Mouse (Mus musculus) macrophage (primary cell): ENCODE results near the gene Thpo. TPM values are rescaled to one million over a fixed set of nuclear protein-coding genes. Genes with fewer than 3 reads are reported as not detected.

Experiments
- H3K27ac ChIP-seq: fragments of 350-480 bp; formaldehyde crosslinking; 2 replicates; pipeline ENCODE4 v1.9.0; 2021
- H3K36me3 ChIP-seq: fragments of 350-480 bp; formaldehyde crosslinking; 2 replicates; pipeline ENCODE4 v1.9.0; 2021; ENCODE audit errors: inconsistent target
- H3K4me3 ChIP-seq: fragments of 350-480 bp; formaldehyde crosslinking; 2 replicates; pipeline ENCODE4 v1.9.0; 2021; ENCODE audit errors: inconsistent target
- H3K79me2 ChIP-seq: fragments of 350-480 bp; formaldehyde crosslinking; 2 replicates; pipeline ENCODE4 v1.9.0; 2021; ENCODE audit errors: inconsistent target
- WGBS: methylation state at CpG from one replicate; pipeline ENCODE4 v1.1.7; 2026; ENCODE audit warnings: inconsistent platforms; ENCODE audit not compliant: missing documents; 5-methylcytosine and 5-hydroxymethylcytosine counted together
- polyA plus RNA-seq: library from polyadenylated mRNA; stranded (reverse); fragments of 250-400 nt; gene quantifications from 3 replicates; pipeline ENCODE4 v1.2.4, GENCODE M21; 2018; ENCODE audit warnings: inconsistent platforms
- total RNA-seq, 78 experiments: library from RNA; depleted of rRNA; stranded (reverse); fragments of 250-400 nt; gene quantifications; 1 replicate in 9 of 78; 2 replicates in 24 of 78; 3 replicates in 43 of 78; 4 replicates in 2 of 78; pipeline ENCODE4 v1.2.4; 2018; ENCODE audit warnings: inconsistent platforms in 56 of 78

The Thpo gene
- not detected for total RNA-seq (2018; cell fraction: chromatin; rRNA removed)
- not detected for total RNA-seq (2018; cell fraction: cytosol; rRNA removed)
- not detected for total RNA-seq (2018; cell fraction: nucleus; rRNA removed)
- polyA plus RNA-seq, result not detected in 3 replicates

- Histone ChIP-seq H3K36me3 (no peaks in the 10 kb centered on the region), H3K4me3 (no peak within 1 kb of the TSS), H3K27ac (no peak within 1 kb of the TSS), H3K79me2 (no peaks in the 10 kb centered on the region)
- 7% methylated on average over 44 of the region's 45 CpGs for WGBS
These were observed at the start of gene Thpo for GRCm38 (mm10) chr16:20733731-20734730. Thpo (minus strand) TSS chr16:20734511.

GRCm38 (mm10) chr16:20783891-20784290 lies 49.6 kb upstream of the Thpo start:
- H3K4me3 ChIP-seq, result no peak overlapping the region
- H3K36me3 ChIP-seq, result no peaks in the 10 kb centered on the region
- 96% methylated on average over 2 of the region's 2 CpGs for WGBS
- no peak overlapping the region for H3K27ac ChIP-seq
- H3K79me2 ChIP-seq, result no peaks in the 10 kb centered on the region

- no peak overlapping the region for H3K27ac ChIP-seq
- H3K79me2 ChIP-seq, result no peaks in the 10 kb centered on the region
- H3K36me3 ChIP-seq, result no peaks in the 10 kb centered on the region
- 78% methylated on average over 4 of the region's 4 CpGs for WGBS
- H3K4me3 ChIP-seq, result no peak overlapping the region
These were observed 46.9 kb upstream of the Thpo start for GRCm38 (mm10) chr16:20781101-20781630.

GRCm38 (mm10) chr16:20779846-20780245 lies 45.5 kb upstream of the Thpo start:
- 88% methylated on average over 3 of the region's 3 CpGs for WGBS
- Histone ChIP-seq H3K79me2 (no peaks in the 10 kb centered on the region), H3K27ac (no peak overlapping the region)

GRCm38 (mm10) chr16:20775021-20775420 lies 40.7 kb upstream of the Thpo start:
- no peaks in the 10 kb centered on the region for H3K36me3 ChIP-seq
- 70% methylated on average over 5 of the region's 5 CpGs for WGBS
- H3K27ac ChIP-seq, result no peak overlapping the region
- no peak overlapping the region for H3K4me3 ChIP-seq
- no peaks in the 10 kb centered on the region for H3K79me2 ChIP-seq

More at GRCm38 (mm10) chr16:20779846-20780245, 45.5 kb upstream of the Thpo start:
- H3K36me3 ChIP-seq, result no peaks in the 10 kb centered on the region
- no peak overlapping the region for H3K4me3 ChIP-seq

- Histone ChIP-seq H3K4me3 (no peak overlapping the region), H3K36me3 (no peaks in the 10 kb centered on the region), H3K27ac (no peak overlapping the region), H3K79me2 (no peaks in the 10 kb centered on the region)
- WGBS, result 50% methylated on average over 9 of the region's 9 CpGs
These were observed 30.9 kb upstream of the Thpo start for GRCm38 (mm10) chr16:20765244-20765643.

- Histone ChIP-seq H3K4me3 (no peak overlapping the region), H3K79me2 (no peaks in the 10 kb centered on the region), H3K27ac (no peak overlapping the region), H3K36me3 (no peaks in the 10 kb centered on the region)
- 13% methylated on average over 3 of the region's 3 CpGs for WGBS
These were observed 27.4 kb upstream of the Thpo start for GRCm38 (mm10) chr16:20761681-20762080.

- H3K4me3 ChIP-seq, result no peak overlapping the region
- no peaks in the 10 kb centered on the region for H3K79me2 ChIP-seq
- H3K27ac ChIP-seq, result no peak overlapping the region
- H3K36me3 ChIP-seq, result no peaks in the 10 kb centered on the region
- 50% methylated on average over 1 of the region's 1 CpGs for WGBS
These were observed 23.1 kb upstream of the Thpo start for GRCm38 (mm10) chr16:20757385-20757784.

GRCm38 (mm10) chr16:20756052-20756451 lies 21.7 kb upstream of the Thpo start:
- Histone ChIP-seq H3K36me3 (no peaks in the 10 kb centered on the region), H3K79me2 (no peaks in the 10 kb centered on the region), H3K27ac (no peak overlapping the region), H3K4me3 (no peak overlapping the region)
- WGBS, result 20% methylated on average over 5 of the region's 5 CpGs

GRCm38 (mm10) chr16:20750518-20750917 lies 16.2 kb upstream of the Thpo start:
- no peak overlapping the region for H3K4me3 ChIP-seq
- no peaks in the 10 kb centered on the region for H3K36me3 ChIP-seq
- H3K79me2 ChIP-seq, result no peaks in the 10 kb centered on the region
- H3K27ac ChIP-seq, result no peak overlapping the region
- WGBS, result 77% methylated on average over 8 of the region's 8 CpGs

GRCm38 (mm10) chr16:20746641-20747040 lies 12.3 kb upstream of the Thpo start:
- no peak overlapping the region for H3K27ac ChIP-seq
- H3K4me3 ChIP-seq, result no peak overlapping the region
- no peaks in the 10 kb centered on the region for H3K79me2 ChIP-seq
- 36% methylated on average over 6 of the region's 6 CpGs for WGBS
- no peaks in the 10 kb centered on the region for H3K36me3 ChIP-seq

GRCm38 (mm10) chr16:20739845-20740244 lies 5.5 kb upstream of the Thpo start:
- Histone ChIP-seq H3K4me3 (no peak overlapping the region), H3K36me3 (no peaks in the 10 kb centered on the region), H3K27ac (no peak overlapping the region), H3K79me2 (no peaks in the 10 kb centered on the region)
- 93% methylated on average over 9 of the region's 9 CpGs for WGBS

GRCm38 (mm10) chr16:20736823-20737222 lies 2.5 kb upstream of the Thpo start:
- no peaks in the 10 kb centered on the region for H3K36me3 ChIP-seq
- H3K4me3 ChIP-seq, result no peak overlapping the region
- no peaks in the 10 kb centered on the region for H3K79me2 ChIP-seq
- H3K27ac ChIP-seq, result no peak overlapping the region
- 87% methylated on average over 5 of the region's 5 CpGs for WGBS

- H3K27ac ChIP-seq, result no peak overlapping the region
- no peak overlapping the region for H3K4me3 ChIP-seq
- no peaks in the 10 kb centered on the region for H3K79me2 ChIP-seq
- no peaks in the 10 kb centered on the region for H3K36me3 ChIP-seq
- WGBS, result 87% methylated on average over 7 of the region's 7 CpGs
These were observed 1.9 kb upstream of the Thpo start for GRCm38 (mm10) chr16:20736168-20736567.

GRCm38 (mm10) chr16:20735651-20736050 lies 1.3 kb upstream of the Thpo start:
- no peaks in the 10 kb centered on the region for H3K79me2 ChIP-seq
- WGBS, result 77% methylated on average over 5 of the region's 5 CpGs
- no peaks in the 10 kb centered on the region for H3K36me3 ChIP-seq
- H3K4me3 ChIP-seq, result no peak overlapping the region
- no peak overlapping the region for H3K27ac ChIP-seq
